ENCODE assay signal across 8 mouse cellular contexts in the genomic region with DNA sequence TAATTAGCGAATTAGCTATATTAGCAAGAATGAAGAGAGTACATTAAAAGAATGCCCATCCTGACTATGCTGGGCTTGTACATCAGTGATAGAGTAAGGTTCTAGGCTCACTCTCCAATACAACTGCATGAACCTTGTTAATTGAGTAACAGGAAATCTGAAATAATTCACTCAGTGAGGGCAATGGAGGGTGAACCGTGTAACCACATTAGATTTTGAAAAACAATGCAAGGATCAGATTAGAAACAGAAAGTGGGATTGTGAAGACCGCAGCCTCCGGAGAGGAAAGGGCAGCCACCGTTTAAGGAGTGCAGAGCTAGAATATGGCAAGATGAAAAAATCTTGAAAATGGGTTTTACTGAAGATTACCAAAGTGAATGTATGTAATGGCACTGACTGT. TPM values are rescaled to one million over a fixed set of nuclear protein-coding genes. Genes with fewer than 3 reads are reported as not detected.
DNase-seq lines count a peak whose midpoint lies in the region; ATAC-seq and TF ChIP-seq lines count a peak whose summit lies in the region.

No protein-coding gene starts in this region.

- TF ChIP-seq POLR2A in ES-Bruce4 (IDR thresholded peaks at IDR 0.05; ENCODE audit: insufficient read depth, low read length) = no peak

- H3K4me2 ChIP-seq in kidney, postnatal 0 days (ENCODE audit: low read length) = peak overlapping the region; percentile 44
- peak overlapping the region; percentile 24; the same call in 1 of the 2 replicates for H3K4me2 ChIP-seq in forebrain, embryonic 11.5 days (ENCODE audit: low read depth, low read length, severe bottlenecking)
- H3K4me2 ChIP-seq in liver, postnatal 0 days (ENCODE audit: low read depth, low read length) = peak overlapping the region; percentile 67

- ATAC-seq in kidney, postnatal 0 days (replicated peaks; ENCODE audit: low FRiP score, low read depth) = no peak
- ATAC-seq in forebrain, embryonic 11.5 days (replicated peaks; ENCODE audit: low FRiP score) = no peak
- no peak for ATAC-seq in liver, postnatal 0 days
- no peak for ATAC-seq in cerebellum, adult (ENCODE audit: insufficient number of reproducible peaks, low FRiP score, low TSS enrichment)

- no peak for TF ChIP-seq CTCF in kidney, postnatal 0 days (IDR thresholded peaks at IDR 0.05; ENCODE audit: low read depth)
- no peak for TF ChIP-seq CTCF in ES-Bruce4 (IDR thresholded peaks at IDR 0.05; ENCODE audit: low read depth, low read length)
- no peak for TF ChIP-seq CTCF in liver, postnatal 0 days (IDR thresholded peaks at IDR 0.05; ENCODE audit: low read depth)

- no peak for DNase-seq in kidney, postnatal 0 days (ENCODE audit: low spot score)
- DNase-seq in kidney, postnatal 36 days = no peak
- no peak for DNase-seq in forebrain, embryonic 11.5 days (ENCODE audit: low spot score)
- DNase-seq in liver, postnatal 0 days = no peak
- no peak for DNase-seq in adrenal gland, postnatal 36 days
- no peak for DNase-seq in right cerebral cortex, postnatal 4 days

- no peaks in the 10 kb centered on the region for H3K9me3 ChIP-seq in kidney, postnatal 0 days (replicated peaks; ENCODE audit: low read length)
- H3K9me3 ChIP-seq in ES-Bruce4 (replicated peaks; ENCODE audit: control insufficient read depth, insufficient read depth, low read length, poor library complexity, severe bottlenecking) = no peaks in the 10 kb centered on the region; the same call in 1 of the 2 replicates
- no peaks in the 10 kb centered on the region for H3K9me3 ChIP-seq in forebrain, embryonic 11.5 days (ENCODE audit: control insufficient read depth, low read length)
- H3K9me3 ChIP-seq in liver, postnatal 0 days (ENCODE audit: low read length) = no peaks in the 10 kb centered on the region

- H3K27ac ChIP-seq in kidney, postnatal 0 days = no peak overlapping the region
- no peak overlapping the region for H3K27ac ChIP-seq in ES-Bruce4 (ENCODE audit: insufficient read depth, low read length)
- H3K27ac ChIP-seq in forebrain, embryonic 11.5 days (ENCODE audit: low read depth, low read length) = no peak overlapping the region
- no peak overlapping the region for H3K27ac ChIP-seq in liver, postnatal 0 days (ENCODE audit: low read depth)

- 0 out of 2 replicates have a peak overlapping the region, but pooled peaks have one; percentile 7 for H3K4me3 ChIP-seq in kidney, postnatal 0 days (replicated peaks; ENCODE audit: low read depth, low read length)
- H3K4me3 ChIP-seq in ES-Bruce4 (ENCODE audit: low read depth, low read length) = peak overlapping the region; percentile 47
- H3K4me3 ChIP-seq in forebrain, embryonic 11.5 days (ENCODE audit: low read depth, low read length) = peak overlapping the region; percentile 16; the same call in 1 of the 2 replicates
- peak overlapping the region; percentile 46 for H3K4me3 ChIP-seq in liver, postnatal 0 days (ENCODE audit: low read depth, low read length)

- H3K27me3 ChIP-seq in kidney, postnatal 0 days (ENCODE audit: insufficient read depth, low read length) = no peaks in the 10 kb centered on the region
- H3K27me3 ChIP-seq in ES-Bruce4 (ENCODE audit: control insufficient read depth, insufficient read depth, low read length, poor library complexity, severe bottlenecking) = no peaks in the 10 kb centered on the region
- no peaks in the 10 kb centered on the region for H3K27me3 ChIP-seq in forebrain, embryonic 11.5 days (ENCODE audit: control insufficient read depth, insufficient read depth, low read length)
- no peaks in the 10 kb centered on the region for H3K27me3 ChIP-seq in liver, postnatal 0 days (ENCODE audit: insufficient read depth, low read length)

- TF ChIP-seq EP300 in ES-Bruce4 (IDR thresholded peaks at IDR 0.05; ENCODE audit: insufficient read depth, low read depth, low read length) = no peak
- TF ChIP-seq EP300 in liver, postnatal 0 days (IDR thresholded peaks at IDR 0.05; ENCODE audit: low read depth) = no peak

- no peak overlapping the region for H3K9ac ChIP-seq in kidney, postnatal 0 days (ENCODE audit: low read depth, low read length)
- H3K9ac ChIP-seq in ES-Bruce4 (ENCODE audit: low read depth, poor library complexity, severe bottlenecking) = peak overlapping the region; percentile 31
- H3K9ac ChIP-seq in forebrain, embryonic 11.5 days (ENCODE audit: low read length) = no peak overlapping the region
- 0 out of 2 replicates have a peak overlapping the region, but pooled peaks have one; percentile 19 for H3K9ac ChIP-seq in liver, postnatal 0 days (replicated peaks)

- H3K36me3 ChIP-seq in kidney, postnatal 0 days (ENCODE audit: insufficient read depth, low read length) = no peaks in the 10 kb centered on the region
- H3K36me3 ChIP-seq in ES-Bruce4 (ENCODE audit: control insufficient read depth, insufficient read depth, low read length, poor library complexity, severe bottlenecking) = peaks cover 48% of the 10 kb centered on the region
- no peaks in the 10 kb centered on the region; the same call in 1 of the 2 replicates for H3K36me3 ChIP-seq in forebrain, embryonic 11.5 days (ENCODE audit: control insufficient read depth, insufficient read depth, low read length)
- peaks cover 23% of the 10 kb centered on the region for H3K36me3 ChIP-seq in liver, postnatal 0 days (replicated peaks; ENCODE audit: insufficient read depth, low read length)

- H3K4me1 ChIP-seq in kidney, postnatal 0 days (replicated peaks; ENCODE audit: insufficient read depth, low read length) = no peaks in the 10 kb centered on the region
- no peaks in the 10 kb centered on the region for H3K4me1 ChIP-seq in ES-Bruce4 (ENCODE audit: control insufficient read depth, insufficient read depth, low read length)
- H3K4me1 ChIP-seq in forebrain, embryonic 11.5 days (replicated peaks; ENCODE audit: control insufficient read depth, insufficient read depth, low read length) = peaks cover 12% of the 10 kb centered on the region
- peaks cover 9% of the 10 kb centered on the region for H3K4me1 ChIP-seq in liver, postnatal 0 days (ENCODE audit: insufficient read depth)

- 37% methylated on average over 5 of the region's 5 CpGs for WGBS in kidney, postnatal 0 days
- WGBS in forebrain, embryonic 11.5 days = 80% methylated on average over 5 of the region's 5 CpGs
- WGBS in liver, postnatal 0 days (ENCODE audit: insufficient replicate concordance) = 45% methylated on average over 5 of the region's 5 CpGs

RNA-seq across cellular contexts. Expression of gene Trim59, which starts 3.3 kb away (rescaled TPM):
- polyA plus RNA-seq in kidney, postnatal 0 days (2015; fragmentation: Nextera tagmentation; extraction: Ambion mirVana) = 60.0 and 64.3 TPM in 2 replicates
- 122 and 133 TPM in 2 replicates for polyA plus RNA-seq in ES-Bruce4 (2011; ENCODE audit: insufficient read depth, insufficient read length, low read depth, missing spikeins)
- 223 and 243 TPM in 2 replicates for polyA plus RNA-seq in forebrain, embryonic 11.5 days (2014; fragmentation: Nextera tagmentation; extraction: Ambion mirVana)
- polyA plus RNA-seq in liver, postnatal 0 days (2015; fragmentation: Nextera tagmentation; extraction: Ambion mirVana) = 47.8 and 53.8 TPM in 2 replicates
- 1 to 10 TPM; 6.0 to 8.2 TPM for total RNA-seq in adrenal gland, postnatal 36 days (2021)

RNA-seq across cellular contexts. Expression of gene Smc4, which starts 36.8 kb away (rescaled TPM):
- polyA plus RNA-seq in kidney, postnatal 0 days (2015; fragmentation: Nextera tagmentation; extraction: Ambion mirVana) = 107 and 113 TPM in 2 replicates
- polyA plus RNA-seq in ES-Bruce4 (2011; ENCODE audit: insufficient read depth, insufficient read length, low read depth, missing spikeins) = 276 and 284 TPM in 2 replicates
- polyA plus RNA-seq in forebrain, embryonic 11.5 days (2014; fragmentation: Nextera tagmentation; extraction: Ambion mirVana) = 231 and 258 TPM in 2 replicates
- polyA plus RNA-seq in liver, postnatal 0 days (2015; fragmentation: Nextera tagmentation; extraction: Ambion mirVana) = 86.5 and 88.3 TPM in 2 replicates
- total RNA-seq in adrenal gland, postnatal 36 days (2021) = 10 to 100 TPM; 34.1 to 38.1 TPM

RNA-seq across cellular contexts. Expression of gene Ift80, which starts 36.9 kb away (rescaled TPM):
- polyA plus RNA-seq in kidney, postnatal 0 days (2015; fragmentation: Nextera tagmentation; extraction: Ambion mirVana) = 10.4 and 11.3 TPM in 2 replicates
- 21.4 and 22.2 TPM in 2 replicates for polyA plus RNA-seq in ES-Bruce4 (2011; ENCODE audit: insufficient read depth, insufficient read length, low read depth, missing spikeins)
- 19.6 and 24.0 TPM in 2 replicates for polyA plus RNA-seq in forebrain, embryonic 11.5 days (2014; fragmentation: Nextera tagmentation; extraction: Ambion mirVana)
- 2.8 and 3.2 TPM in 2 replicates for polyA plus RNA-seq in liver, postnatal 0 days (2015; fragmentation: Nextera tagmentation; extraction: Ambion mirVana)
- 10 to 100 TPM; 20.3 to 30.3 TPM for total RNA-seq in adrenal gland, postnatal 36 days (2021)

Comparison
In these comparisons a context has a peak if more than half of its experiments do, and no peak if none do; other contexts are left out.
1. H3K9ac ChIP-seq: peak in ES-Bruce4 (single experiment) and liver, postnatal 0 days (single experiment); none in kidney, postnatal 0 days (single experiment) and forebrain, embryonic 11.5 days (single experiment).
2. Peak in every context shown above with its lines, with median percentiles within 50 percentile points of each other: H3K4me2 ChIP-seq and H3K4me3 ChIP-seq.